Mouse (Mus musculus) MEL (cell line): ENCODE results near the gene Lsm6.

ENCODE experiments used
- CHD2 ChIP-seq: IDR thresholded peaks from 2 replicates; pipeline ENCODE4 v1.6.1; 2011; ENCODE audit warnings: low read length, improper control_type of control experiment
- CTCF ChIP-seq, 3 experiments: IDR thresholded peaks in 2 of 3; conservative IDR thresholded peaks in 1 of 3; 2 replicates each; pipeline ENCODE4 v1.5.1; 2011 to 2012; ENCODE audit warnings: low read length in 3 of 3, low read depth in 2 of 3, mild to moderate bottlenecking in 2 of 3, improper control_type of control experiment in 1 of 3, inconsistent platforms in 1 of 3, mixed read lengths in 1 of 3, moderate library complexity in 1 of 3; ENCODE audit not compliant: control insufficient read depth in 1 of 3, insufficient read depth in 1 of 3, poor library complexity in 1 of 3, severe bottlenecking in 1 of 3
- E2F4 ChIP-seq: IDR thresholded peaks from 2 replicates; pipeline ENCODE4 v1.6.1; 2011; ENCODE audit warnings: low read depth, low read length, improper control_type of control experiment, borderline replicate concordance
- GABPA ChIP-seq: IDR thresholded peaks from 2 replicates; pipeline ENCODE4 v1.6.1; 2012; ENCODE audit warnings: low read depth, mild to moderate bottlenecking, inconsistent platforms, low read length, improper control_type of control experiment, moderate library complexity
- MAX ChIP-seq: IDR thresholded peaks from 2 replicates; pipeline ENCODE4 v1.6.1; 2011; ENCODE audit warnings: low read length, improper control_type of control experiment
- POLR2A ChIP-seq, 2 experiments: IDR thresholded peaks; 2 replicates each; pipeline ENCODE4 v1.6.1; 2011 to 2012; ENCODE audit warnings: low read length in 2 of 2, mild to moderate bottlenecking in 2 of 2, control low read depth in 1 of 2, improper control_type of control experiment in 1 of 2, low read depth in 1 of 2, moderate library complexity in 1 of 2; ENCODE audit not compliant: control insufficient read depth in 1 of 2, insufficient read depth in 1 of 2, poor library complexity in 1 of 2
- USF1 ChIP-seq: IDR thresholded peaks from 2 replicates; pipeline ENCODE4 v1.6.1; 2014; ENCODE audit warnings: low read depth, mild to moderate bottlenecking, inconsistent platforms, low read length, improper control_type of control experiment, moderate library complexity
- ZNF384 ChIP-seq: IDR thresholded peaks from 2 replicates; pipeline ENCODE4 v1.6.1; 2012; ENCODE audit warnings: low read depth, mild to moderate bottlenecking, inconsistent platforms, low read length, improper control_type of control experiment

DNA sequence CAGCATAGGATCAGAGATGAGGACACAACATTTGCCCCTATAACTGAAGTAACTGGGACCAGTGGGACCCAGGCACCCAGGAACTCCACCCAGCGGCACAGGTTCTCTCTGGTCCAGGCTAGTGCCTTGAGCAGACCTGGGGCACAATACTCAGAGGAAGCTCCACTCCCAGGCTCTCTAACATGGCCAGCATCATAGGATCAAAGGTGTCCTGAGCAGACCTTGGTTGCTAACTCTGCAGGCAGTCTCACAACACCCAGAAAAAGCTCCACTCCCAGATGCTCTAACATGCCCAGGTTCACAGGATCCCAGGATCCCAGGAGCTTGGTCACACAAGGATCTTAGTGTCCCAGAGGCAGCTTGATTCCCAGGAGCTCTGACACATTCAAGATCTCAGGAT lies 55.4 kb downstream of the Lsm6 start:
- TF ChIP-seq CTCF (IDR thresholded peaks at IDR 0.05 in 2 of 3, conservative IDR thresholded peaks at IDR 0.05 in 1 of 3; ENCODE audit: control insufficient read depth in 1 of 3, insufficient read depth in 1 of 3, low read depth in 2 of 3, low read length in 3 of 3, poor library complexity in 1 of 3, severe bottlenecking in 1 of 3) (no peak), E2F4 (no peak), USF1 (no peak), GABPA (no peak), MAX (no peak), ZNF384 (no peak), POLR2A (IDR thresholded peaks at IDR 0.05; ENCODE audit: control insufficient read depth in 1 of 2, insufficient read depth in 1 of 2, low read depth in 1 of 2, low read length in 2 of 2, poor library complexity in 1 of 2) (no peak), CHD2 (no peak)
